Mouse (Mus musculus) midbrain, embryonic 15.5 days (tissue): ENCODE data around the gene Olfr411. TPM values are rescaled to one million over a fixed set of nuclear protein-coding genes. Genes with fewer than 3 reads are reported as not detected.
A peak's percentile ranks its signal among the peaks of the same experiment; 100 is the strongest.

Experiments
- ATAC-seq: fragments of 200-750 bp; cut with Nextera tagmentation; replicated peaks from 2 replicates; pipeline ENCODE4 v1.8.0; 2017; ENCODE audit warnings: moderate TSS enrichment
- H3K27ac ChIP-seq: fragments of 300-500 bp; sonication (generic); 2 replicates; pipeline ENCODE4 v1.5.1; 2015; ENCODE audit warnings: mild to moderate bottlenecking, inconsistent platforms
- H3K27me3 ChIP-seq: fragments of 300-500 bp; sonication (generic); replicated peaks from 2 replicates; pipeline ENCODE4 v1.6.1; 2015; ENCODE audit warnings: inconsistent platforms
- H3K36me3 ChIP-seq: fragments of 300-500 bp; sonication (generic); replicated peaks from 2 replicates; pipeline ENCODE4 v1.6.1; 2015; ENCODE audit warnings: inconsistent platforms
- H3K4me1 ChIP-seq: fragments of 300-500 bp; sonication (generic); 2 replicates; pipeline ENCODE4 v1.6.1; 2015; ENCODE audit warnings: inconsistent platforms
- H3K4me2 ChIP-seq: fragments of 300-500 bp; sonication (generic); 2 replicates; pipeline ENCODE4 v1.6.1; 2015; ENCODE audit warnings: inconsistent platforms, mild to moderate bottlenecking, moderate library complexity
- H3K4me3 ChIP-seq: fragments of 300-500 bp; sonication (generic); 2 replicates; pipeline ENCODE4 v1.5.1; 2015; ENCODE audit warnings: mild to moderate bottlenecking, inconsistent platforms
- H3K9ac ChIP-seq: fragments of 300-500 bp; sonication (generic); 2 replicates; pipeline ENCODE4 v1.6.1; 2015; ENCODE audit warnings: mild to moderate bottlenecking, inconsistent platforms
- H3K9me3 ChIP-seq: fragments of 300-500 bp; sonication (generic); 2 replicates; pipeline ENCODE4 v1.6.1; 2016; ENCODE audit warnings: inconsistent platforms
- WGBS: fragments of 180-500 bp; shearing (Covaris S2); methylation state at CpG from one replicate; pipeline ENCODE4 v1.1.7; 2015; ENCODE audit warnings: mixed read lengths; 5-methylcytosine and 5-hydroxymethylcytosine counted together
- polyA plus RNA-seq: library from polyadenylated mRNA; unstranded; fragments of >200 nt; fragmentation: Nextera tagmentation; extraction: Ambion mirVana; gene quantifications from 2 replicates; pipeline ENCODE4 v1.2.1, GENCODE M21; 2015

Gene Olfr411
- polyA plus RNA-seq: not detected in 2 replicates

GRCm38 (mm10) chr11:74352550-74352949 lies at the start of gene Olfr411:
Olfr411 (minus strand) TSS chr11:74352650.
- ATAC-seq: no peak
- no peak within 1 kb of the TSS for H3K4me2 ChIP-seq
- H3K27ac ChIP-seq: no peak within 1 kb of the TSS
- H3K4me3 ChIP-seq: no peak within 1 kb of the TSS
- H3K9ac ChIP-seq: no peak within 1 kb of the TSS
- H3K36me3 ChIP-seq: no peaks in the 10 kb centered on the region
- no peaks in the 10 kb centered on the region for H3K9me3 ChIP-seq
- H3K27me3 ChIP-seq: no peaks in the 10 kb centered on the region
- WGBS: 85% methylated on average over 3 of the region's 3 CpGs
- H3K4me1 ChIP-seq: no peaks in the 10 kb centered on the region

GRCm38 (mm10) chr11:74402126-74402525 lies 49.7 kb upstream of the Olfr411 start:
- no peaks in the 10 kb centered on the region for H3K9me3 ChIP-seq
- no peaks in the 10 kb centered on the region for H3K36me3 ChIP-seq
- ATAC-seq: no peak
- H3K9ac ChIP-seq: no peak overlapping the region
- 51% methylated on average over 2 of the region's 2 CpGs for WGBS
- no peaks in the 10 kb centered on the region for H3K4me1 ChIP-seq
- no peaks in the 10 kb centered on the region for H3K27me3 ChIP-seq
- no peak overlapping the region for H3K4me2 ChIP-seq
- H3K27ac ChIP-seq: no peak overlapping the region
- no peak overlapping the region for H3K4me3 ChIP-seq

- Histone ChIP-seq H3K27me3 (no peaks in the 10 kb centered on the region), H3K4me1 (no peaks in the 10 kb centered on the region), H3K9ac (no peak overlapping the region), H3K27ac (no peak overlapping the region), H3K9me3 (no peaks in the 10 kb centered on the region), H3K4me2 (no peak overlapping the region), H3K4me3 (no peak overlapping the region), H3K36me3 (no peaks in the 10 kb centered on the region; the same call in 1 of the 2 replicates)
- ATAC-seq: no peak
- 89% methylated on average over 18 of the region's 18 CpGs for WGBS
These were observed 43.1 kb upstream of the Olfr411 start for GRCm38 (mm10) chr11:74395583-74395982.

GRCm38 (mm10) chr11:74393489-74393888 lies 41.0 kb upstream of the Olfr411 start:
- ATAC-seq: peak; percentile 53; the same call in 1 of the 2 replicates
- no peak overlapping the region for H3K9ac ChIP-seq
- H3K4me2 ChIP-seq: no peak overlapping the region
- H3K9me3 ChIP-seq: no peaks in the 10 kb centered on the region
- no peak overlapping the region for H3K4me3 ChIP-seq
- no peaks in the 10 kb centered on the region for H3K4me1 ChIP-seq
- 63% methylated on average over 5 of the region's 5 CpGs for WGBS
- H3K27me3 ChIP-seq: no peaks in the 10 kb centered on the region
- no peaks in the 10 kb centered on the region; the same call in 1 of the 2 replicates for H3K36me3 ChIP-seq
- no peak overlapping the region for H3K27ac ChIP-seq

GRCm38 (mm10) chr11:74392903-74393302 lies 40.5 kb upstream of the Olfr411 start:
- no peak overlapping the region for H3K27ac ChIP-seq
- peaks cover 3% of the 10 kb centered on the region; the same call in 1 of the 2 replicates for H3K36me3 ChIP-seq
- H3K27me3 ChIP-seq: no peaks in the 10 kb centered on the region
- H3K9me3 ChIP-seq: no peaks in the 10 kb centered on the region
- 80% methylated on average over 6 of the region's 6 CpGs for WGBS
- no peak overlapping the region for H3K4me3 ChIP-seq
- no peak for ATAC-seq
- H3K9ac ChIP-seq: no peak overlapping the region
- no peak overlapping the region for H3K4me2 ChIP-seq
- no peaks in the 10 kb centered on the region for H3K4me1 ChIP-seq

GRCm38 (mm10) chr11:74391899-74392298 lies 39.4 kb upstream of the Olfr411 start:
- H3K9me3 ChIP-seq: no peaks in the 10 kb centered on the region

GRCm38 (mm10) chr11:74387203-74387602 lies 34.8 kb upstream of the Olfr411 start:
- ATAC-seq: no peak

More at GRCm38 (mm10) chr11:74391899-74392298, 39.4 kb upstream of the Olfr411 start:
- H3K4me3 ChIP-seq: no peak overlapping the region
- peaks cover 6% of the 10 kb centered on the region; the same call in 1 of the 2 replicates for H3K36me3 ChIP-seq
- no peak overlapping the region for H3K9ac ChIP-seq
- no peak overlapping the region for H3K27ac ChIP-seq
- 94% methylated on average over 11 of the region's 11 CpGs for whole genome bisulfite sequencing
- H3K27me3 ChIP-seq: no peaks in the 10 kb centered on the region
- no peak overlapping the region for H3K4me2 ChIP-seq
- no peak for ATAC-seq
- H3K4me1 ChIP-seq: no peaks in the 10 kb centered on the region

GRCm38 (mm10) chr11:74385674-74386073 lies 33.2 kb upstream of the Olfr411 start:
- H3K27me3 ChIP-seq: no peaks in the 10 kb centered on the region
- no peaks in the 10 kb centered on the region for H3K4me1 ChIP-seq
- no peaks in the 10 kb centered on the region for H3K9me3 ChIP-seq
- H3K9ac ChIP-seq: no peak overlapping the region
- H3K4me3 ChIP-seq: no peak overlapping the region
- no peak overlapping the region for H3K27ac ChIP-seq
- no peak overlapping the region for H3K4me2 ChIP-seq
- ATAC-seq: no peak
- 0 out of 2 replicates have a peak, but pooled peaks cover 6% of the 10 kb centered on the region for H3K36me3 ChIP-seq
- WGBS: 68% methylated on average over 9 of the region's 9 CpGs

More at GRCm38 (mm10) chr11:74387203-74387602, 34.8 kb upstream of the Olfr411 start:
- Histone ChIP-seq H3K9ac (no peak overlapping the region), H3K36me3 (0 out of 2 replicates have a peak, but pooled peaks cover 6% of the 10 kb centered on the region), H3K4me1 (no peaks in the 10 kb centered on the region), H3K4me2 (no peak overlapping the region), H3K9me3 (no peaks in the 10 kb centered on the region), H3K27me3 (no peaks in the 10 kb centered on the region), H3K27ac (no peak overlapping the region), H3K4me3 (no peak overlapping the region)
- 84% methylated on average over 5 of the region's 5 CpGs for WGBS

GRCm38 (mm10) chr11:74379166-74379873 lies 26.9 kb upstream of the Olfr411 start:
- H3K27ac ChIP-seq: no peak overlapping the region
- no peak for ATAC-seq

GRCm38 (mm10) chr11:74376847-74377246 lies 24.4 kb upstream of the Olfr411 start:
- Histone ChIP-seq H3K27ac (no peak overlapping the region), H3K9me3 (no peaks in the 10 kb centered on the region), H3K4me3 (no peak overlapping the region), H3K4me2 (no peak overlapping the region), H3K36me3 (no peaks in the 10 kb centered on the region), H3K27me3 (no peaks in the 10 kb centered on the region), H3K9ac (no peak overlapping the region), H3K4me1 (peaks cover 7% of the 10 kb centered on the region; the same call in 1 of the 2 replicates)
- ATAC-seq: peak; percentile 82
- WGBS: 74% methylated on average over 3 of the region's 3 CpGs

More at GRCm38 (mm10) chr11:74379166-74379873, 26.9 kb upstream of the Olfr411 start:
- WGBS: 74% methylated on average over 4 of the region's 4 CpGs
- no peaks in the 10 kb centered on the region for H3K27me3 ChIP-seq
- H3K4me3 ChIP-seq: no peak overlapping the region
- peaks cover 7% of the 10 kb centered on the region; the same call in 1 of the 2 replicates for H3K4me1 ChIP-seq
- no peak overlapping the region for H3K9ac ChIP-seq
- no peak overlapping the region for H3K4me2 ChIP-seq
- no peaks in the 10 kb centered on the region for H3K36me3 ChIP-seq
- no peaks in the 10 kb centered on the region for H3K9me3 ChIP-seq

- 12% methylated on average over 22 of the region's 22 CpGs for WGBS
- Histone ChIP-seq H3K9ac (no peak overlapping the region), H3K27me3 (no peaks in the 10 kb centered on the region), H3K4me2 (peak overlapping the region; percentile 18; the same call in 1 of the 2 replicates), H3K27ac (no peak overlapping the region), H3K36me3 (no peaks in the 10 kb centered on the region), H3K4me3 (no peak overlapping the region), H3K4me1 (no peaks in the 10 kb centered on the region), H3K9me3 (no peaks in the 10 kb centered on the region)
- ATAC-seq: peak; percentile 71
These were observed 19.1 kb upstream of the Olfr411 start for GRCm38 (mm10) chr11:74371393-74372100.

GRCm38 (mm10) chr11:74361769-74362168 lies 9.3 kb upstream of the Olfr411 start, which contains the start of gene Olfr412:
Olfr412 (plus strand) TSS chr11:74362069.
- no peak within 1 kb of the TSS for H3K27ac ChIP-seq

More at GRCm38 (mm10) chr11:74361769-74362168, 9.3 kb upstream of the Olfr411 start, which contains the start of gene Olfr412:
- no peaks in the 10 kb centered on the region for H3K9me3 ChIP-seq
- no peaks in the 10 kb centered on the region for H3K4me1 ChIP-seq
- no peak for ATAC-seq
- no peak within 1 kb of the TSS for H3K9ac ChIP-seq
- H3K27me3 ChIP-seq: no peaks in the 10 kb centered on the region
- 80% methylated on average over 1 of the region's 1 CpGs for WGBS
- H3K36me3 ChIP-seq: no peaks in the 10 kb centered on the region
- no peak within 1 kb of the TSS for H3K4me3 ChIP-seq
- H3K4me2 ChIP-seq: no peak within 1 kb of the TSS
